Comparison of ENCODE assay signal across 8 mouse cellular contexts in the genomic region with DNA sequence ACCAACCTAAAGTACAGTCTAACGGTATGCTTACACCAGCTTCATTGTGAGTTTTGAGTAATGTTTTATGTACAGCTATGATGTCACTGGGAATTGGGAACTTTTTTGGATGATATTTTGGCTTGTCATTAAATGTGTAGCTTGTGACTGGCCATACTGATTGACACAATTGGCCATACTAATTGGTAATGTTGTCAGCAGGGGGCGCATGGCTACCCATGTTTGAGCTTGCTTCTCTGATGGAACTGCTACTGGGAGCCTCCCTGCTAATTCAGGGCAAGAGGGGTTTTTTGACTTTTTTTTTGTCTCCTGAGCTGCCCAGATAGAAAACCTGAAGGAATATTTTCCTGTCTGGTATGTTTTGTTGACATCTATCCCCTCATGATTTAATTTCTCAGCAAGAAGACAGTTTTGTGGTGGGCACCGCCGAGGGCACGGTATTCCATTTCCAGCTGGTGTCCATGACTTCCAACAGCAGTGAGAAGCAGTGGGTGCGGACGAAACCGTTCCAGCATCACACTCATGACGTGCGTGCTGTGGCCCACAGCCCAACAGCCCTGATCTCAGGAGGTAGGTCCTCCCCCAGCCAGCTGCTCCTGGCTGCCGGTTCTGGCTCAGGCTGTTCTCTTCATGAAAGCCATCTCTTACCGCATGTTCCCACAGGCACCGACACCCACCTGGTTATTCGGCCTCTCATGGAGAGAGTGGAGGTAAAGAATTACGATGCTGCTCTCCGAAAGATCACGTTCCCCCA. TPM values are rescaled to one million over a fixed set of nuclear protein-coding genes. Genes with fewer than 3 reads are reported as not detected.
DNase-seq lines count a peak whose midpoint lies in the region; ATAC-seq lines count a peak whose summit lies in the region.

No protein-coding gene starts in this region.

- no peak overlapping the region for H3K9ac ChIP-seq in intestine, embryonic 14.5 days (ENCODE audit: low read length)
- no peak overlapping the region for H3K9ac ChIP-seq in intestine, embryonic 16.5 days (ENCODE audit: low read depth, low read length)

- H3K4me3 ChIP-seq in intestine, embryonic 14.5 days (ENCODE audit: low read depth, low read length), result no peak overlapping the region
- no peak overlapping the region for H3K4me3 ChIP-seq in intestine, embryonic 16.5 days (ENCODE audit: low read length)

- H3K4me1 ChIP-seq in intestine, embryonic 14.5 days (replicated peaks; ENCODE audit: control insufficient read depth, insufficient read depth, low read length), result no peaks in the 10 kb centered on the region
- H3K4me1 ChIP-seq in intestine, embryonic 16.5 days (ENCODE audit: control insufficient read depth, insufficient read depth, low read length), result no peaks in the 10 kb centered on the region

- 94% methylated on average over 17 of the region's 17 CpGs for WGBS in intestine, embryonic 14.5 days
- 93% methylated on average over 17 of the region's 17 CpGs for WGBS in intestine, embryonic 16.5 days

- H3K9me3 ChIP-seq in intestine, embryonic 14.5 days (ENCODE audit: control insufficient read depth, low read length), result no peaks in the 10 kb centered on the region
- no peaks in the 10 kb centered on the region for H3K9me3 ChIP-seq in intestine, embryonic 16.5 days (ENCODE audit: control insufficient read depth, low read length)

- no peak overlapping the region for H3K27ac ChIP-seq in intestine, embryonic 14.5 days (ENCODE audit: low read depth)
- no peak overlapping the region for H3K27ac ChIP-seq in intestine, embryonic 16.5 days (ENCODE audit: low read length)

- no peak overlapping the region for H3K4me2 ChIP-seq in intestine, embryonic 14.5 days (ENCODE audit: low read length)
- H3K4me2 ChIP-seq in intestine, embryonic 16.5 days (ENCODE audit: low read depth, low read length), result no peak overlapping the region

- peaks cover 83% of the 10 kb centered on the region for H3K36me3 ChIP-seq in intestine, embryonic 14.5 days (ENCODE audit: control insufficient read depth, insufficient read depth, low read length)
- peaks cover 22% of the 10 kb centered on the region for H3K36me3 ChIP-seq in intestine, embryonic 16.5 days (ENCODE audit: control insufficient read depth, insufficient read depth, low read length)

- peak; percentile 69 for DNase-seq in intestine, embryonic 14.5 days (ENCODE audit: low spot score)
- DNase-seq in adrenal gland, postnatal 36 days, result peak; percentile 80 to 87
- peak; percentile 81 for DNase-seq in gastrocnemius, postnatal 10 days
- DNase-seq in layer of hippocampus, adult 9-10 months (ENCODE audit: low spot score), result peak; percentile 66
- peak; percentile 21 to 35 for DNase-seq in thymus, postnatal 36 days

- no peaks in the 10 kb centered on the region for H3K27me3 ChIP-seq in intestine, embryonic 14.5 days (replicated peaks; ENCODE audit: control insufficient read depth, insufficient read depth, low read length)
- no peaks in the 10 kb centered on the region for H3K27me3 ChIP-seq in intestine, embryonic 16.5 days (replicated peaks; ENCODE audit: control insufficient read depth, insufficient read depth, low read length)

- ATAC-seq in intestine, embryonic 14.5 days (replicated peaks; ENCODE audit: low FRiP score, low TSS enrichment, low read depth), result no peak
- no peak for ATAC-seq in intestine, embryonic 16.5 days
- ATAC-seq in CD4-positive, CD25-positive, alpha-beta regulatory T cell, adult 4 months, result peak; percentile 49
- ATAC-seq in megakaryocyte, adult 5-6 weeks (ENCODE audit: poor library complexity, severe bottlenecking), result peak; percentile 80

RNA-seq across cellular contexts. Expression of gene Utp4, which starts 12.5 kb away (rescaled TPM):
- polyA plus RNA-seq in intestine, embryonic 14.5 days (2014; fragmentation: Nextera tagmentation; extraction: Ambion mirVana), result 79.6 and 85.4 TPM in 2 replicates
- 56.6 and 66.6 TPM in 2 replicates for polyA plus RNA-seq in intestine, embryonic 16.5 days (2015; fragmentation: Nextera tagmentation; extraction: Ambion mirVana)
- polyA plus RNA-seq in CD4-positive, CD25-positive, alpha-beta regulatory T cell, adult 4 months (2017; shearing (Covaris generic)), result 10 to 100 TPM; 53.2 to 64.3 TPM
- total RNA-seq in adrenal gland, postnatal 36 days (2021), result 10 to 100 TPM; 48.7 to 50.6 TPM
- 10 to 100 TPM; 18.1 to 21.7 TPM for total RNA-seq in gastrocnemius, postnatal 10 days (2021)
- 10.0 and 13.9 TPM in 2 replicates for total RNA-seq in megakaryocyte, adult 5-6 weeks (2015)
- total RNA-seq in megakaryocyte, adult 5-6 weeks (2017), result 9.4 and 11.5 TPM in 2 replicates

RNA-seq across cellular contexts. Expression of gene Sntb2, which starts 29.6 kb away (rescaled TPM):
- polyA plus RNA-seq in intestine, embryonic 14.5 days (2014; fragmentation: Nextera tagmentation; extraction: Ambion mirVana), result 15.1 TPM in 2 replicates
- polyA plus RNA-seq in intestine, embryonic 16.5 days (2015; fragmentation: Nextera tagmentation; extraction: Ambion mirVana), result 8.5 and 9.1 TPM in 2 replicates
- polyA plus RNA-seq in CD4-positive, CD25-positive, alpha-beta regulatory T cell, adult 4 months (2017; shearing (Covaris generic)), result 1 to 10 TPM; 2.9 to 6.5 TPM
- total RNA-seq in adrenal gland, postnatal 36 days (2021), result 10 to 100 TPM; 28.8 to 39.5 TPM
- total RNA-seq in gastrocnemius, postnatal 10 days (2021), result 10 to 100 TPM; 18.5 to 22.0 TPM
- total RNA-seq in megakaryocyte, adult 5-6 weeks (2015), result 7.7 and 8.5 TPM in 2 replicates
- 12.0 and 13.3 TPM in 2 replicates for total RNA-seq in megakaryocyte, adult 5-6 weeks (2017)

RNA-seq across cellular contexts. Expression of gene Has3, which starts 35.9 kb away (rescaled TPM):
- 0.14 and 0.19 TPM in 2 replicates for polyA plus RNA-seq in intestine, embryonic 14.5 days (2014; fragmentation: Nextera tagmentation; extraction: Ambion mirVana)
- 0.09 and 0.28 TPM in 2 replicates for polyA plus RNA-seq in intestine, embryonic 16.5 days (2015; fragmentation: Nextera tagmentation; extraction: Ambion mirVana)
- polyA plus RNA-seq in CD4-positive, CD25-positive, alpha-beta regulatory T cell, adult 4 months (2017; shearing (Covaris generic)), result under 1 TPM; 0.10 to 0.13 TPM
- total RNA-seq in adrenal gland, postnatal 36 days (2021), result 1 to 10 TPM in 1 of 2 experiments, under 1 TPM in 1; 0.20 to 1.5 TPM
- total RNA-seq in gastrocnemius, postnatal 10 days (2021), result 1 to 10 TPM; 2.1 to 3.4 TPM
- not detected in 2 replicates for total RNA-seq in megakaryocyte, adult 5-6 weeks (2015)
- total RNA-seq in megakaryocyte, adult 5-6 weeks (2017), result 0.16 TPM in 1 of 2 replicates, not detected in the other

Comparison
In these comparisons a context has a peak if more than half of its experiments do, and no peak if none do; other contexts are left out.
1. ATAC-seq: peak in CD4-positive, CD25-positive, alpha-beta regulatory T cell, adult 4 months (single experiment) and megakaryocyte, adult 5-6 weeks (single experiment); none in intestine, embryonic 14.5 days (single experiment) and intestine, embryonic 16.5 days (single experiment).
2. DNase-seq: peak in every context shown above with its lines; median percentile 84 in adrenal gland, postnatal 36 days; 81 in gastrocnemius, postnatal 10 days; 69 in intestine, embryonic 14.5 days; 66 in layer of hippocampus, adult 9-10 months; 28 in thymus, postnatal 36 days.